In the genomic region with DNA sequence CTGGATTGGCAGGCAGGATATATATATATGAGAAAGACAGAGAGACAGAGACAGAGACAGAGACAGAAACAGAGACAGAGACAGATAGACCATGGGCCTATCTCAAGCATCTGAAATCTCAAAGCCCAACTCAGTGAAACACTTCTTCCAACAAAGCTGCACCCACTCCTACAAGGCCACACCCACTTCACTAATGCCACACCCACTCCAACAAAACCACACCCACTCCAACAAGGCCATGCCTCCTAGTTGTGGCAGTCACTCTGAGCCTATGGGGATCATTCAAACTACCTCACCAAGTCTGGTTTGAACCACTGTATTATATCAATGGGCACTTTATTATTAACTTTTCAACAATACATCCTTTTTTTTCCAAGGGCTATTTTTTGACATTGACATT, we compare ENCODE assay signal across 22 mouse cellular contexts. TPM values are rescaled to one million over a fixed set of nuclear protein-coding genes. Genes with fewer than 3 reads are reported as not detected.
DNase-seq lines count a peak whose midpoint lies in the region; ATAC-seq lines count a peak whose summit lies in the region.
"Had no signal": no experiment of that assay in that cellular context is flagged by ENCODE, and none has a peak within 500 bp of the region (broad histone marks: within the 10 kb centered on the region; RNA-seq: fewer than 3 reads in every experiment).

No protein-coding gene starts in this region.

- H3K9ac ChIP-seq in liver, embryonic 12.5 days, result no peak overlapping the region
- no peak overlapping the region for H3K9ac ChIP-seq in liver, embryonic 11.5 days (ENCODE audit: low read depth, low read length)
- H3K9ac ChIP-seq in forebrain, embryonic 13.5 days, result no peak overlapping the region
- H3K9ac ChIP-seq: heart, embryonic 15.5 days; hindbrain, embryonic 13.5 days; intestine, embryonic 15.5 days had no signal

- H3K9me3 ChIP-seq in liver, embryonic 12.5 days (replicated peaks), result no peaks in the 10 kb centered on the region
- H3K9me3 ChIP-seq in liver, embryonic 11.5 days (ENCODE audit: control insufficient read depth, low read length), result no peaks in the 10 kb centered on the region
- no peaks in the 10 kb centered on the region for H3K9me3 ChIP-seq in forebrain, embryonic 13.5 days (replicated peaks)
- H3K9me3 ChIP-seq: embryonic facial prominence, embryonic 10.5 days; G1E; heart, embryonic 15.5 days; hindbrain, embryonic 13.5 days; intestine, embryonic 15.5 days had no signal

- H3K4me2 ChIP-seq in liver, embryonic 12.5 days, result no peak overlapping the region
- no peak overlapping the region for H3K4me2 ChIP-seq in liver, embryonic 11.5 days
- H3K4me2 ChIP-seq in forebrain, embryonic 13.5 days, result no peak overlapping the region
- H3K4me2 ChIP-seq: heart, embryonic 11.5 days; heart, embryonic 15.5 days; hindbrain, embryonic 13.5 days; intestine, embryonic 15.5 days had no signal

- H3K36me3 ChIP-seq in liver, embryonic 12.5 days, result no peaks in the 10 kb centered on the region
- no peaks in the 10 kb centered on the region for H3K36me3 ChIP-seq in liver, embryonic 11.5 days (ENCODE audit: control insufficient read depth, insufficient read depth, low read length)
- H3K36me3 ChIP-seq in forebrain, embryonic 13.5 days (ENCODE audit: poor library complexity, severe bottlenecking), result no peaks in the 10 kb centered on the region
- H3K36me3 ChIP-seq: embryonic facial prominence, embryonic 10.5 days; G1E; heart, embryonic 15.5 days; hindbrain, embryonic 13.5 days; intestine, embryonic 15.5 days had no signal

- no peak overlapping the region for H3K4me3 ChIP-seq in liver, embryonic 12.5 days
- no peak overlapping the region for H3K4me3 ChIP-seq in liver, embryonic 11.5 days (ENCODE audit: low read depth, low read length)
- no peak overlapping the region for H3K4me3 ChIP-seq in forebrain, embryonic 13.5 days
- H3K4me3 ChIP-seq: embryonic facial prominence, embryonic 10.5 days; heart, adult 2 months; heart, embryonic 15.5 days; hindbrain, embryonic 13.5 days; intestine, embryonic 15.5 days had no signal

- H3K27ac ChIP-seq in liver, embryonic 12.5 days, result no peak overlapping the region
- no peak overlapping the region for H3K27ac ChIP-seq in liver, embryonic 11.5 days (ENCODE audit: low read depth, low read length)
- no peak overlapping the region for H3K27ac ChIP-seq in forebrain, embryonic 13.5 days
- H3K27ac ChIP-seq: embryonic facial prominence, embryonic 10.5 days; heart, adult 2 months; heart, embryonic 15.5 days; hindbrain, embryonic 13.5 days; hindbrain, postnatal 0 days; intestine, embryonic 15.5 days had no signal

- peak; percentile 54; the same call in 1 of the 2 replicates for ATAC-seq in liver, embryonic 12.5 days
- no peak for ATAC-seq in liver, embryonic 11.5 days (replicated peaks; ENCODE audit: low FRiP score)
- ATAC-seq in inflammation-experienced regulatory T-cells, adult 6 months, result no peak
- no peak for ATAC-seq in forebrain, embryonic 13.5 days
- ATAC-seq: forebrain, embryonic 14.5 days; hindbrain, postnatal 0 days; intestine, embryonic 15.5 days had no signal

- DNase-seq in liver, embryonic 11.5 days (ENCODE audit: low spot score), result no peak
- DNase-seq in ZHBTc4 (ENCODE audit: low read depth, low spot score), result peak; percentile 50
- DNase-seq in c-Kit-positive CD71-positive TER-119-positive erythroid progenitor cells, embryonic 14.5 days (ENCODE audit: low spot score), result peak; percentile 13
- DNase-seq in spleen, postnatal 10 days (ENCODE audit: low spot score in 2 of 2), result no peak
- DNase-seq: adrenal gland, adult 2 months; adrenal gland, postnatal 25 days; cerebellum, adult 18-20 months; cerebellum, postnatal 10 days; gastrocnemius, postnatal 10 days; heart, adult 2 months; heart, postnatal 14 days had no signal

- no peaks in the 10 kb centered on the region for H3K4me1 ChIP-seq in liver, embryonic 12.5 days
- H3K4me1 ChIP-seq in liver, embryonic 11.5 days (replicated peaks; ENCODE audit: control insufficient read depth, insufficient read depth, low read length), result no peaks in the 10 kb centered on the region; the same call in 1 of the 2 replicates
- H3K4me1 ChIP-seq in forebrain, embryonic 13.5 days, result no peaks in the 10 kb centered on the region
- H3K4me1 ChIP-seq: heart, embryonic 15.5 days; hindbrain, embryonic 13.5 days; intestine, embryonic 15.5 days had no signal

- H3K27me3 ChIP-seq in liver, embryonic 12.5 days (replicated peaks), result no peaks in the 10 kb centered on the region
- no peaks in the 10 kb centered on the region for H3K27me3 ChIP-seq in liver, embryonic 11.5 days (replicated peaks; ENCODE audit: control insufficient read depth, insufficient read depth, low read length)
- no peaks in the 10 kb centered on the region for H3K27me3 ChIP-seq in forebrain, embryonic 13.5 days
- H3K27me3 ChIP-seq: hindbrain, embryonic 13.5 days; intestine, embryonic 15.5 days had no signal

RNA-seq across cellular contexts. Expression of a gene that starts 34.2 kb away (rescaled TPM):
- 0.12 and 0.77 TPM in 2 replicates for polyA plus RNA-seq in liver, embryonic 12.5 days (2016; fragmentation: Nextera tagmentation; extraction: Ambion mirVana)
- 0.49 and 0.91 TPM in 2 replicates for polyA plus RNA-seq in liver, embryonic 11.5 days (2014; fragmentation: Nextera tagmentation; extraction: Ambion mirVana)
- not detected for polyA plus RNA-seq in inflammation-experienced regulatory T-cells, adult 6 months (2017; shearing (Covaris generic))
- polyA plus RNA-seq in forebrain, embryonic 13.5 days (2015; fragmentation: Nextera tagmentation; extraction: Ambion mirVana), result 0.57 TPM in 1 of 2 replicates, not detected in the other
- polyA plus RNA-seq: G1E had no signal

RNA-seq across cellular contexts. Expression of a gene that starts 35.6 kb away (rescaled TPM):
- 0.62 and 0.87 TPM in 2 replicates for polyA plus RNA-seq in liver, embryonic 12.5 days (2016; fragmentation: Nextera tagmentation; extraction: Ambion mirVana)
- polyA plus RNA-seq in liver, embryonic 11.5 days (2014; fragmentation: Nextera tagmentation; extraction: Ambion mirVana), result 1.6 and 1.9 TPM in 2 replicates
- polyA plus RNA-seq in inflammation-experienced regulatory T-cells, adult 6 months (2017; shearing (Covaris generic)), result not detected
- polyA plus RNA-seq in forebrain, embryonic 13.5 days (2015; fragmentation: Nextera tagmentation; extraction: Ambion mirVana), result 0.15 and 0.40 TPM in 2 replicates
- polyA plus RNA-seq: G1E had no signal

Comparison
In these comparisons a context has a peak if more than half of its experiments do, and no peak if none do; other contexts are left out.
1. DNase-seq: peak in ZHBTc4 (single experiment) and c-Kit-positive CD71-positive TER-119-positive erythroid progenitor cells, embryonic 14.5 days (single experiment); none in liver, embryonic 11.5 days (single experiment) and spleen, postnatal 10 days (0 of 2).